Mouse (Mus musculus): ENCODE data around the gene Gm20696. TPM values are rescaled to one million over a fixed set of nuclear protein-coding genes. Genes with fewer than 3 reads are reported as not detected.
A peak's percentile ranks its signal among the peaks of the same experiment; 100 is the strongest.

The Gm20696 gene
- polyA plus RNA-seq, 1 experiment = 3.0 TPM

DNA sequence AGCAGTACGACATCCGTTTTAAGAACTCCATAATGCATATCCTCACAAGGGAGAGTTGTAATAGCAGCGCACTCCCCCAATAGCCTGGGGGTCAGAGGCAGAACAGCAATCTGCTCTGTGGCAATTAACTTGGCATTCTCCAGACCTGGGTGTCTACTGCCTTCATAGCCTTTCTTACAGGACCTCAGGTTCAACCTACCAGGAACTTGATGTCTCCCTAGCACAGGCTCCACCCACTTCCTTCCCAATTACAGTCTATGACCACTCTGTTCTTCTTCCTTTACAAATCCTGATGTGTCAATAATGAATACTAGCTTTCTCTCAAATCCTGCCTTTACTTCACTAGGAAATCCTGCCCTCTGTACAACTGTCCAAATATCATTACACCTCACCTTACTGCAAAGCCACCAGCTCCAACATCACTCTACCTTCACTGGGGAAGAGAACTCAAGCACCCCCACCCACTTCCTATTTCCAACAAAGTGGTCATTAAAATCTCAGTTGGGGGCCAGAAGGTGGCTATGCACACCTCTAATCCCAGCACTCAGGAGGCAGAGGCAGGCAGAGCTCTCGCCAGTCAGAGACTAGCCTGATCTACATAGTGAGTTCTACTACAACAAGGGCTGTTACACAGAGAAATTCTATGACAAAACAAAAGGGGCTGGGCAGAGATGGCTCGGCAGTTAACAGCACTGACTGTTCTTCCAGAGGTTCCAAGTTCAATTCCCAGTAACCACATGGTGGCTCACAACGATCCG lies 212.7 kb downstream of the Gm20696 start:
- Histone ChIP-seq H3K4me1 (ENCODE audit: control insufficient read depth, insufficient read depth, low read length) (no peaks in the 10 kb centered on the region), H3K4me3 (ENCODE audit: insufficient read depth, low read length) (no peak overlapping the region), H3K27ac (ENCODE audit: insufficient read depth, low read length) (no peak overlapping the region)
- TF ChIP-seq CTCF (IDR thresholded peaks at IDR 0.05; ENCODE audit: extremely low read depth, insufficient read depth, low read length) (no peak), POLR2A (IDR thresholded peaks at IDR 0.05; ENCODE audit: extremely low read depth, insufficient read depth, low read length) (no peak)

- H3K4me3 ChIP-seq (ENCODE audit: insufficient read depth, low read length) = no peak overlapping the region
- no peak overlapping the region for H3K27ac ChIP-seq (ENCODE audit: insufficient read depth, low read length)
- TF ChIP-seq CTCF (IDR thresholded peaks at IDR 0.05; ENCODE audit: extremely low read depth, insufficient read depth, low read length) = peak; percentile 40
- TF ChIP-seq POLR2A (IDR thresholded peaks at IDR 0.05; ENCODE audit: extremely low read depth, insufficient read depth, low read length) = no peak
- H3K4me1 ChIP-seq (ENCODE audit: control insufficient read depth, insufficient read depth, low read length) = no peaks in the 10 kb centered on the region
These were observed 213.9 kb downstream of the Gm20696 start for GRCm38 (mm10) chr6:99452638-99453185.

DNA sequence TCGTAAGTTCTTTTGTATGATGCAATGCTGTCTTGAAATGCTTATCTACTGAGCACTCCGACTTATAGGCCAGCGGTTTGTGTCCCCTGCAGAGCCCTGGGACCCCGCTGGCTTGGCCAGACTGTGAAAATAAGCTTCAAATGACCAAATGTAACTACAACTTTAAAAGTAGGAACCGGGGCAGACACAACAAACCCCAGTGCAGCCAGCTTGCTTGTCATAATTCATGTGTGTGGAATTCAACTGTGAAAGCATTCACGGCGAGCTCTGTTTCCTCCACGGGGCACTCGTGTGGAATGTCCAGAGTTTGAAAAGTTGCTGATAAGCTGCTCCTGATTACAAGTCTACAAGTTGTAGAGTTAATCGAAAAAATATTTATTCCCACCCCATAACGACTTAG lies 215.1 kb downstream of the Gm20696 start:
- TF ChIP-seq POLR2A (IDR thresholded peaks at IDR 0.05; ENCODE audit: extremely low read depth, insufficient read depth, low read length) (no peak), CTCF (IDR thresholded peaks at IDR 0.05; ENCODE audit: extremely low read depth, insufficient read depth, low read length) (no peak)
- peaks cover 2% of the 10 kb centered on the region; the same call in 1 of the 2 replicates for H3K4me1 ChIP-seq (ENCODE audit: control insufficient read depth, insufficient read depth, low read length)
- no peak overlapping the region for H3K27ac ChIP-seq (ENCODE audit: insufficient read depth, low read length)
- no peak overlapping the region for H3K4me3 ChIP-seq (ENCODE audit: insufficient read depth, low read length)

DNA sequence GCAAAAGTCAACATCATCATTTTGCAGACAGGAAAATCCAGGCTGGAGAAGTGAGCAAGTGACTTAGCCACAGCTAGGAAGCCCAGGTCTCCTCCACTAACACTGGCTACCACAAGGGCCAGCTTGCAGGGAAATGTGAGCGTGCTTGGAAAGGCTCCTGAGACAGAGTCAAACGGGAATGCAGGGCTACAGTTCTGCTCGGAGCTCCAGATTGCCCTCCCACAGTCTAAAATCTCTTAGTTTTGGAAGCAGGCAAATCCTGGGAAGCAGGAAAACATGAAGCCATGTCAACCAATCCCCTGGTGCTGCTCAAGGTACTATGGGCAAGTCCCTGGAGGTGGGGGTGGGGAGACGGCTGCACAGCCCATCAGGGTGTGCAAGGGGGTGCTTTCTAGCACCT lies 219.2 kb downstream of the Gm20696 start:
- no peak overlapping the region for H3K4me3 ChIP-seq (ENCODE audit: insufficient read depth, low read length)
- peaks cover 7% of the 10 kb centered on the region for H3K4me1 ChIP-seq (ENCODE audit: control insufficient read depth, insufficient read depth, low read length)
- no peak for TF ChIP-seq CTCF (IDR thresholded peaks at IDR 0.05; ENCODE audit: extremely low read depth, insufficient read depth, low read length)
- no peak for TF ChIP-seq POLR2A (IDR thresholded peaks at IDR 0.05; ENCODE audit: extremely low read depth, insufficient read depth, low read length)
- no peak overlapping the region for H3K27ac ChIP-seq (ENCODE audit: insufficient read depth, low read length)

DNA sequence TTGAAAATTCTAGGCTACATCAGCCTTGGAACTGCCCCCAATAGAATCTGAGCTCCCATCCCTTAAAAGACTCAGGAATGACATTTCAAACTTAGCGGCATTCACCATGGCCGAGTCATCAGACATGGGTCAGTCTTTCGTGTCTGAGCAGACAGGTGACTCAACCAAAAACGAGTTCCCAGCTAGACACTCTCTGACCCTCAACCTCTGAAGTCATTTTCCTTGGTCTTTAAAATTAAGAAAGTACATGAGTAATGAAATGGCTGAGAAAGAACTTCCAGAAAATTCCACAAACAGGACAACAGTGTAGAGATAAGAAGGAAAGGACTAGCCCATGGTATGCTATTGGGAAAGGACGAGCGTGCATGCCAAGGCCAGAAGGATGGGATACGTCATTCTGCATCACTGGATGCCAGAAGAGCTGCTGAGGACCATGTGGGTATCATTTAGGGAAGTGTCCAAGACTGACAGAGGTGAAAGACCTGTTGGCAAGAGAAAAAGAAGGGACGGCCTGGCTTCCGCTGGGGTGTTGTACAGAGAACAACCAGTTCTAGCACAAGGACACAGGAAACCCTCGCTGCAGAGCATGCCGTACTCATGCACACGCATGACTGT lies 219.7 kb downstream of the Gm20696 start:
- H3K27ac ChIP-seq (ENCODE audit: insufficient read depth, low read length) = no peak overlapping the region
- H3K4me3 ChIP-seq (ENCODE audit: insufficient read depth, low read length) = no peak overlapping the region
- TF ChIP-seq CTCF (IDR thresholded peaks at IDR 0.05; ENCODE audit: extremely low read depth, insufficient read depth, low read length) (no peak), POLR2A (IDR thresholded peaks at IDR 0.05; ENCODE audit: extremely low read depth, insufficient read depth, low read length) (no peak)
- peaks cover 7% of the 10 kb centered on the region for H3K4me1 ChIP-seq (ENCODE audit: control insufficient read depth, insufficient read depth, low read length)

DNA sequence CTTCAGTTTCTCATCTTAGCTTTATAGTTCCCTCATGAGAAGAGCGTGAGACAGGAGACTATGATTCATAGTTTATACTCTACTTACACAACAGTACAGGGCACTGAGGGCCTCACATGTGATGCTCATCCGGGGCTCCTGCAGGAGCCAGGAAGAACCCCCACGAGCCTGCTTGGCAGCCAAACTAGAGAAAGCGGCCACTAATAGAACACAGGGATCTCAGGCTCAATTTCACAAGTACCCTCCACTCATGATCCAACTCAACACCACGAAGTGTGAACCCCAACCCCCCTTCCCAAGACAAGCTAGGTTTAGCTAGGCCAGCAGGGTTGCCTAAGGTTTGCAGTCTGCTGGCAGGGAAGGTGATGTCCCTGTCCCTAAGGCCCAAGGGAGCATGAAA lies 223.1 kb downstream of the Gm20696 start:
- no peak for TF ChIP-seq CTCF (IDR thresholded peaks at IDR 0.05; ENCODE audit: extremely low read depth, insufficient read depth, low read length)
- TF ChIP-seq POLR2A (IDR thresholded peaks at IDR 0.05; ENCODE audit: extremely low read depth, insufficient read depth, low read length) = no peak
- H3K4me3 ChIP-seq (ENCODE audit: insufficient read depth, low read length) = no peak overlapping the region
- peaks cover 14% of the 10 kb centered on the region for H3K4me1 ChIP-seq (ENCODE audit: control insufficient read depth, insufficient read depth, low read length)

GRCm38 (mm10) chr6:99441100-99441499 lies 225.5 kb downstream of the Gm20696 start:
- TF ChIP-seq POLR2A (IDR thresholded peaks at IDR 0.05; ENCODE audit: extremely low read depth, insufficient read depth, low read length) = no peak
- no peak for TF ChIP-seq CTCF (IDR thresholded peaks at IDR 0.05; ENCODE audit: extremely low read depth, insufficient read depth, low read length)
- H3K4me1 ChIP-seq (ENCODE audit: control insufficient read depth, insufficient read depth, low read length) = peaks cover 12% of the 10 kb centered on the region
- 0 out of 2 replicates have a peak overlapping the region, but pooled peaks have one; percentile 49 for H3K27ac ChIP-seq (ENCODE audit: insufficient read depth, low read length)
- H3K4me3 ChIP-seq (ENCODE audit: insufficient read depth, low read length) = no peak overlapping the region

More for the DNA sequence above, 223.1 kb downstream of the Gm20696 start:
- H3K27ac ChIP-seq (ENCODE audit: insufficient read depth, low read length) = no peak overlapping the region

DNA sequence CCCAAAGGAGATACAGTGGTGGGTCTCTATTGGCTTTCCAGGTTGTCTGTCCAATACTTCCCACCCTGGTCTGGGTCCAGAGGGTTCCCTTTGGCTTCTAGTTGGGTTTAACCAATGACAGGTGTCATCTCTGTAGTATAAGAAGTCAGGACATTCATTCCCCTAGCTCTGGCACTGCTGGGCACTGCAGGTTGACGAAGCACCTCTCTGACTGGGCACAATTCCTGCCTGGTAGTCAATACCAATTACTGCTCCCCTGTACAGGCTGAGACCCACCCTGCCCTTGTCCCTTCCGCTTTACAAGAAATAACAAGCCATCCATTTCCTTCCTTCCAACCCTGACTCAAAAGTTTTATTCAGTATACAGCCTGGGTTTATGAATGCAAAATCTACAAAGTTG lies 226.0 kb downstream of the Gm20696 start:
- Histone ChIP-seq H3K4me1 (ENCODE audit: control insufficient read depth, insufficient read depth, low read length) (peaks cover 12% of the 10 kb centered on the region), H3K4me3 (ENCODE audit: insufficient read depth, low read length) (no peak overlapping the region), H3K27ac (ENCODE audit: insufficient read depth, low read length) (0 out of 2 replicates have a peak overlapping the region, but pooled peaks have one; percentile 48)
- no peak for TF ChIP-seq CTCF (IDR thresholded peaks at IDR 0.05; ENCODE audit: extremely low read depth, insufficient read depth, low read length)

- H3K27ac ChIP-seq (ENCODE audit: insufficient read depth, low read length) = peak overlapping the region; percentile 42; the same call in 1 of the 2 replicates
- peaks cover 12% of the 10 kb centered on the region for H3K4me1 ChIP-seq (ENCODE audit: control insufficient read depth, insufficient read depth, low read length)
- no peak overlapping the region for H3K4me3 ChIP-seq (ENCODE audit: insufficient read depth, low read length)
- TF ChIP-seq POLR2A (IDR thresholded peaks at IDR 0.05; ENCODE audit: extremely low read depth, insufficient read depth, low read length) (no peak), CTCF (IDR thresholded peaks at IDR 0.05; ENCODE audit: extremely low read depth, insufficient read depth, low read length) (no peak)
These were observed 226.7 kb downstream of the Gm20696 start for GRCm38 (mm10) chr6:99439878-99440361.
